Mouse (Mus musculus): ENCODE measurements at regions not wholly inside any gene's neighbourhood (a gene's known extent, or its start where the extent isn't known, plus 50 kb on each side); places are given as distances from the start of the nearest gene placed in this dataset.

DNA sequence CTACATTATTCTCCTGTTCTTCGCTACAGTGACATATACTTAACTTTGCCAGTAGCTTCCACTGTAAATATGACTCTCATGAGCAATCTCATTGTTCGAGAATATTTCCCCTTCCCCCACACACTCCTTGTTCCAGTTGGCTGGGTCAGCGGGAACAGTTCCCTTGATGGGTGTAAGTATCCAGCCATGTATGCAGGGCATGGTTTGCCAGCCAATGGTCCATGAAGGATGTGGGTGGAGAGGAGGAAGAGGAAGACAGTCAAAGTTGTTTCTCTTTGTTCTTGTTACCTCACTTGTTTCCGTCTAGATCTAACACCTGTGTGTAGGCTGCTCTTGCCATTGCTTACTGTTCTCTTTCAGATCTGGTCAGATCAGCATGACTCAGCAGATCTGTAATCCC is 298.1 kb upstream of the Fign start:
- no peak overlapping the region for H3K4me2 ChIP-seq (replicated peaks; ENCODE audit: low read depth, low read length)
- no peaks in the 10 kb centered on the region for H3K36me3 ChIP-seq (ENCODE audit: insufficient read depth, low read length)
- no peak overlapping the region for H3K27ac ChIP-seq (ENCODE audit: low read length)
- H3K9me3 ChIP-seq (ENCODE audit: low read length), result no peaks in the 10 kb centered on the region
- no peaks in the 10 kb centered on the region for H3K27me3 ChIP-seq (replicated peaks; ENCODE audit: insufficient read depth, low read length)
- H3K4me1 ChIP-seq (ENCODE audit: insufficient read depth, low read depth, low read length), result no peaks in the 10 kb centered on the region
- WGBS, result 68% methylated on average over 4 of the region's 4 CpGs
- TF ChIP-seq EP300 (IDR thresholded peaks at IDR 0.05) (no peak), CTCF (IDR thresholded peaks at IDR 0.05) (no peak)
- H3K4me3 ChIP-seq (ENCODE audit: low read depth, low read length), result no peak overlapping the region
- DNase-seq (ENCODE audit: low spot score) (no peak), ATAC-seq (no peak)
- H3K9ac ChIP-seq (replicated peaks; ENCODE audit: low read depth), result no peak overlapping the region

DNA sequence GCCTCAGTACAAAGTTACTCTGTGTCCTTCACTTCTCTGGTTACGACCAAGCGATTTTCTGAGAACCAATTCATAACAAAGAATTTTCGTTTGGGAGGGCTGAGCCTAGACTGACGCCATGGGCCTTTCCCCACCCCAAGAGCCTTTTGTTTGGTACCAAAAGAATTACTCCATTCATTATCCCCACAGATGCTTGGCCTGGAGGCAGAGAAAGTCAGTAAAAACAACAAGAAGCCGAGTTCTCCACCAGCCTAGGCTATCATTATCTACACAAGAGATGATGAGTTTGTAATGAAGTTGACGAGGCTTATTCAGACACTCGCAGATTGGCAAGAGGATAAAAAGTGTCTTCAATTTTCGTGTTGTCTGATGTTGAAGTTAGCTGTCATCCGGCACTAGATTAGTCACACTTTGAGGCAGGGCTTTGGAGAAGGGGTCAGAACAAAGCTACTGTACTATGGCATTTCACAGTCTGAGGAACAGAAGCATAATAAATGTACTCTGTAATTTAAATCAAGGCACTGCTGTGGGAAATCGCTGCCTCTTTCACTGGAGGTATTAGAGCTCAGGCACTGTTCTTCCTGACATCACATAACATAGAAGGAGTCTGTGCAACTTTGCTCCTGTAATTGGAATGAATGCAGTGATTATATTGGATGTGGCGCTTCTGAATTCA is 296.9 kb upstream of the Fign start:
- Histone ChIP-seq H3K9ac (replicated peaks; ENCODE audit: low read depth) (no peak overlapping the region), H3K27ac (ENCODE audit: low read length) (no peak overlapping the region), H3K9me3 (ENCODE audit: low read length) (no peaks in the 10 kb centered on the region), H3K4me1 (ENCODE audit: insufficient read depth, low read depth, low read length) (no peaks in the 10 kb centered on the region), H3K27me3 (replicated peaks; ENCODE audit: insufficient read depth, low read length) (no peaks in the 10 kb centered on the region), H3K36me3 (ENCODE audit: insufficient read depth, low read length) (no peaks in the 10 kb centered on the region), H3K4me2 (replicated peaks; ENCODE audit: low read depth, low read length) (no peak overlapping the region), H3K4me3 (ENCODE audit: low read depth, low read length) (no peak overlapping the region)
- ATAC-seq (no peak), DNase-seq (ENCODE audit: low spot score) (no peak)
- TF ChIP-seq EP300 (IDR thresholded peaks at IDR 0.05) (no peak), CTCF (IDR thresholded peaks at IDR 0.05) (no peak)
- WGBS, result 49% methylated on average over 11 of the region's 11 CpGs

DNA sequence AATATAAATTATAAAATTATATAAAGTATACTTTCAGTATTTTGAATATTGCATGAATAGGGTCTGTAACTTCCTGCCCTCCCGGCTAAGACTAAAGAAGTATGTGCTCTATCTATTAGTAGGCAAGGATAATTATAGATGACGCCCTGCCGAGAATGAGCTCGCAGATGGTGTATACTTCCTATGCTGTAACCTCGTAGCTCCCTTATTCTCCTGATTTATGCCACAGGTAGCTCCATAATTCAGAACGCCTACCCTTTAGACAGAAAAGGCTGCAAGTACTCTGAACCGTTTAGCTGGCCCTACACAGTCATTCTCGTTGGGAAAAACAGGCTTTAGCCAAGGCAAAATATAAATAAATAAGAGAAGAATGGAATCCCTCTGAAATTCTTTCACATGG is 296.4 kb upstream of the Fign start:
- no peak for ATAC-seq
- no peak for TF ChIP-seq EP300 (IDR thresholded peaks at IDR 0.05)
- no peak for TF ChIP-seq CTCF (IDR thresholded peaks at IDR 0.05)
- Histone ChIP-seq H3K9me3 (ENCODE audit: low read length) (no peaks in the 10 kb centered on the region), H3K4me3 (ENCODE audit: low read depth, low read length) (no peak overlapping the region), H3K27ac (ENCODE audit: low read length) (no peak overlapping the region), H3K36me3 (ENCODE audit: insufficient read depth, low read length) (no peaks in the 10 kb centered on the region), H3K4me1 (ENCODE audit: insufficient read depth, low read depth, low read length) (no peaks in the 10 kb centered on the region), H3K4me2 (replicated peaks; ENCODE audit: low read depth, low read length) (no peak overlapping the region), H3K27me3 (replicated peaks; ENCODE audit: insufficient read depth, low read length) (no peaks in the 10 kb centered on the region), H3K9ac (replicated peaks; ENCODE audit: low read depth) (no peak overlapping the region)
- DNase-seq (ENCODE audit: low spot score), result no peak
- 66% methylated on average over 8 of the region's 8 CpGs for WGBS

DNA sequence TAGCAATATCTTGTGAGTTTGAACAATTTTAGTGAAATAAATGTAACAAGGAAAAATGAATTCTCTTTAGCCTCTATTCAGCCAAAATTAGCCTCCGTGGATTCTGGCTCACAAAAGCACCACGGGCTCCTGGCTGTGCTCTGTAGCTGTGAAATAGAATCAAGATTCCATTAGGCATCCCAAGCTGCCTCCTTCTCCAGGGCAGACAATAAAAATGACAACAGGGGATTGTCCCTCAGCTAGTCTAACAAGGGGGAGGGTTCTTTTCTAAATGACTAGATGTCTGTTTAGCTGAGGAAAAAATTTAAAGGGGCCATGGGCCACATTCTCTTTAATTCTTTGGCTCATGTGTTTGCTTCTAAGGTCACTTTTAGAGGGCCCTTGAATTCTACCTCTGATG is 272.0 kb upstream of the Fign start:
- DNase-seq (ENCODE audit: low spot score) (no peak), ATAC-seq (no peak)
- Histone ChIP-seq H3K27me3 (replicated peaks; ENCODE audit: insufficient read depth, low read length) (no peaks in the 10 kb centered on the region), H3K9ac (replicated peaks; ENCODE audit: low read depth) (no peak overlapping the region), H3K36me3 (ENCODE audit: insufficient read depth, low read length) (no peaks in the 10 kb centered on the region), H3K9me3 (ENCODE audit: low read length) (no peaks in the 10 kb centered on the region), H3K27ac (ENCODE audit: low read length) (no peak overlapping the region), H3K4me2 (replicated peaks; ENCODE audit: low read depth, low read length) (no peak overlapping the region), H3K4me3 (ENCODE audit: low read depth, low read length) (no peak overlapping the region), H3K4me1 (ENCODE audit: insufficient read depth, low read depth, low read length) (no peaks in the 10 kb centered on the region)
- TF ChIP-seq EP300 (IDR thresholded peaks at IDR 0.05) (no peak), CTCF (IDR thresholded peaks at IDR 0.05) (no peak)
- 54% methylated on average over 2 of the region's 2 CpGs for WGBS

DNA sequence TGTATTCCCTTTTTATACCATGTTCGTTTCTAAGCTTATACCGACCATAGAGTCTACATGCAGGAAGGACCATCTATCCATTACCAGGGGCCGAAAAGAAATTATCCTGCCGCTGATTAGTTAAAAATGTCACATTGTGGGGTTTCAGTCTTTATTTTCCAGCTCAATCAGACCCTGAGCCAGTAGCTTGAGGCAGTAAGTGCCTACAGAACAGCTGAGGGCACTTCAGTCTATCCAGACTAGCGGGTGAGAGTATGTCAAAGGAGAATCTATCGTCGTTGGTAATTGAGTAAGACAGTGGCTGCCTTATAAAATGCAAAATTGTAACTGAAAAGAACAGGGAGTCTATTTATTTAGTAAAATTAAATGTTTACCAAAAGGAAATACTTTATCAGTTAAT is 269.4 kb upstream of the Fign start:
- DNase-seq (ENCODE audit: low spot score) (no peak), ATAC-seq (no peak)
- no peaks in the 10 kb centered on the region for H3K27me3 ChIP-seq (replicated peaks; ENCODE audit: insufficient read depth, low read length)
- no peak overlapping the region for H3K4me2 ChIP-seq (replicated peaks; ENCODE audit: low read depth, low read length)
- H3K4me1 ChIP-seq (ENCODE audit: insufficient read depth, low read depth, low read length), result no peaks in the 10 kb centered on the region
- WGBS, result 87% methylated on average over 7 of the region's 7 CpGs
- no peaks in the 10 kb centered on the region for H3K9me3 ChIP-seq (ENCODE audit: low read length)
- no peaks in the 10 kb centered on the region for H3K36me3 ChIP-seq (ENCODE audit: insufficient read depth, low read length)
- no peak overlapping the region for H3K4me3 ChIP-seq (ENCODE audit: low read depth, low read length)
- no peak overlapping the region for H3K27ac ChIP-seq (ENCODE audit: low read length)
- no peak overlapping the region for H3K9ac ChIP-seq (replicated peaks; ENCODE audit: low read depth)
- TF ChIP-seq CTCF (IDR thresholded peaks at IDR 0.05) (no peak), EP300 (IDR thresholded peaks at IDR 0.05) (no peak)

DNA sequence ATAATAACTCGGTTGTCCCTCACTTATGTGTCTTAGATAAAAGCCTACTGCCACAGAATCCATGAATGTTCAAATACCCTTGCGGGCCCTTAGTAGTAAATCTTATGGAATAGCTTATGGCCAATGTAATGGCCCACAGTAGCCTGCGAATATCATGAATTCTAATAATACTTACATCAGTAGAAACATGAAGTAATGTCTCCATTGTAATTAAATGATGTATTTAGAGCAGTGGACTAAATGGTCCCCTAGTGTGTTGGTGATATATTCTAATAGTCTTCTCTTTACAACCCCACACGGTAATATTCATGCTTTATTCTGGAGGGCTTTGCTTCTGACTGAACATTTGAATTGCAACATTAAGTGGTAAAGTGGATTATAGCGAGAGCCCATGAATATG is 268.7 kb upstream of the Fign start:
- no peak for TF ChIP-seq CTCF (IDR thresholded peaks at IDR 0.05)
- no peak for TF ChIP-seq EP300 (IDR thresholded peaks at IDR 0.05)
- no peak for DNase-seq (ENCODE audit: low spot score)
- WGBS, result 87% methylated on average over 5 of the region's 5 CpGs

DNA sequence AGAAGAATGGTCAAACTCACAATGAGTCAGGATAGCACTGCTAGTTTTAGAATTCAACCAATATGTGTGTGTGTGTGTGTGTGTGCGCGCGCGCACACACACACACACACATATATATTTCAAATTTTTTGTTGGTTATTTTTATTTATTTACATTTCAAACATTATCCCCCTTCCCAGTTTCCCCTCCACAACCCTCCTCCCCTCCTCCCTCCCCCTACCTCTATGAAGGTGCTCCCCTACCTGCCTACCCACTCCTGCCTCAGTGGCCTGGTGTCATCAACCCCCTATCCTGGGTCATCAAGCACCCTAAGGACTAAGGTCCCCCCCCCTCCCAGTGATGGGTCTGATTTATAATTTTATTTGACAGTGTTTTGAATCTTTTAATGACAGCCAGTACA is 258.4 kb upstream of the Fign start:
- TF ChIP-seq EP300 (IDR thresholded peaks at IDR 0.05) (no peak), CTCF (IDR thresholded peaks at IDR 0.05) (no peak)
- no peak overlapping the region for H3K4me3 ChIP-seq (ENCODE audit: low read depth, low read length)
- ATAC-seq (no peak), DNase-seq (ENCODE audit: low spot score) (peak; percentile 61)
- H3K4me1 ChIP-seq (ENCODE audit: insufficient read depth, low read depth, low read length), result no peaks in the 10 kb centered on the region
- H3K9me3 ChIP-seq (ENCODE audit: low read length), result no peaks in the 10 kb centered on the region
- H3K9ac ChIP-seq (replicated peaks; ENCODE audit: low read depth), result no peak overlapping the region
- WGBS, result 97% methylated on average over 4 of the region's 4 CpGs
- no peak overlapping the region for H3K27ac ChIP-seq (ENCODE audit: low read length)
- H3K4me2 ChIP-seq (replicated peaks; ENCODE audit: low read depth, low read length), result no peak overlapping the region
- no peaks in the 10 kb centered on the region for H3K36me3 ChIP-seq (ENCODE audit: insufficient read depth, low read length)
- H3K27me3 ChIP-seq (replicated peaks; ENCODE audit: insufficient read depth, low read length), result no peaks in the 10 kb centered on the region

More for the DNA sequence above, 268.7 kb upstream of the Fign start:
- H3K9me3 ChIP-seq (ENCODE audit: low read length), result no peaks in the 10 kb centered on the region
- H3K4me2 ChIP-seq (replicated peaks; ENCODE audit: low read depth, low read length), result no peak overlapping the region
- ATAC-seq, result no peak
- no peak overlapping the region for H3K27ac ChIP-seq (ENCODE audit: low read length)
- no peaks in the 10 kb centered on the region for H3K4me1 ChIP-seq (ENCODE audit: insufficient read depth, low read depth, low read length)
- H3K27me3 ChIP-seq (replicated peaks; ENCODE audit: insufficient read depth, low read length), result no peaks in the 10 kb centered on the region
- no peaks in the 10 kb centered on the region for H3K36me3 ChIP-seq (ENCODE audit: insufficient read depth, low read length)
- no peak overlapping the region for H3K4me3 ChIP-seq (ENCODE audit: low read depth, low read length)
- no peak overlapping the region for H3K9ac ChIP-seq (replicated peaks; ENCODE audit: low read depth)
